In the genomic region with DNA sequence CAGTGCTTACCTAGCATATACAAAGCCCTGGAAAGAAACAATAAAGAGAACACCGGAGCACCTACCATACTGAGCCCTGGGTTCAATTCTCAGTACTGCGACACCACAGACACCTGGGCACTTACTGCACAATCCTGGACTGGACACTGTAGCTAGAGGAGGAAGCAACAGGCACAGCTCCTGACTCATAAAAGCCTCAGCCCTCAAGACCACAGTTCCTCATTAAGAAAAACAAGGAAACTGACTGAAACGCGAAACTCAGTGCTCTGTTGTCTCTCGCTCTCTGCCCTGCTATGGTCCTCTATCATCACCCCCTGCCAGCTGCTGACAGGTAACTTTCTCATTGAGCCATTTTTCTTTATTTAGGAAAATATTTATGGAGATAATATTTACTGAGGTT, we compare ENCODE assay signal across 8 mouse cellular contexts. TPM values are rescaled to one million over a fixed set of nuclear protein-coding genes. Genes with fewer than 3 reads are reported as not detected.
DNase-seq lines count a peak whose midpoint lies in the region; ATAC-seq lines count a peak whose summit lies in the region.

A gene (plus strand): TSS at position 242 of the 400 bp plus-strand sequence.

- peaks cover 29% of the 10 kb centered on the region for H3K4me1 ChIP-seq in kidney, embryonic 15.5 days
- H3K4me1 ChIP-seq in forebrain, embryonic 14.5 days (ENCODE audit: control insufficient read depth, insufficient read depth, low read length) = peaks cover 17% of the 10 kb centered on the region

- no peak within 1 kb of the TSS for H3K27ac ChIP-seq in kidney, embryonic 15.5 days
- no peak within 1 kb of the TSS for H3K27ac ChIP-seq in forebrain, embryonic 14.5 days (ENCODE audit: low read depth, low read length)

- WGBS in kidney, embryonic 15.5 days = 59% methylated on average over 5 of the region's 5 CpGs
- WGBS in forebrain, embryonic 14.5 days = 96% methylated on average over 5 of the region's 5 CpGs

- H3K9me3 ChIP-seq in kidney, embryonic 15.5 days (replicated peaks) = no peaks in the 10 kb centered on the region
- H3K9me3 ChIP-seq in forebrain, embryonic 14.5 days (replicated peaks; ENCODE audit: control insufficient read depth, low read length) = no peaks in the 10 kb centered on the region

- H3K27me3 ChIP-seq in kidney, embryonic 15.5 days = no peaks in the 10 kb centered on the region
- H3K27me3 ChIP-seq in forebrain, embryonic 14.5 days (replicated peaks; ENCODE audit: control insufficient read depth, insufficient read depth, low read length) = no peaks in the 10 kb centered on the region

- peaks cover 42% of the 10 kb centered on the region for H3K36me3 ChIP-seq in kidney, embryonic 15.5 days
- H3K36me3 ChIP-seq in forebrain, embryonic 14.5 days (ENCODE audit: control insufficient read depth, insufficient read depth, low read length) = peaks cover 41% of the 10 kb centered on the region

- ATAC-seq in kidney, embryonic 15.5 days (replicated peaks; ENCODE audit: low FRiP score) = no peak
- no peak for ATAC-seq in forebrain, embryonic 14.5 days
- ATAC-seq in megakaryocyte progenitor cell, adult 5-6 weeks (replicated peaks; ENCODE audit: poor library complexity) = 0 out of 2 replicates have a peak, but pooled peaks have one; percentile 12

- no peak for DNase-seq in kidney, adult 11 months
- no peak for DNase-seq in adrenal gland, adult 8-10 months
- no peak for DNase-seq in forebrain, embryonic 14.5 days (ENCODE audit: low spot score)
- DNase-seq in cerebellum, adult 9-10 months = no peak
- DNase-seq in right cerebral cortex, postnatal 25 days = no peak
- no peak for DNase-seq in kidney, postnatal 14 days

- H3K9ac ChIP-seq in kidney, embryonic 15.5 days = no peak within 1 kb of the TSS
- no peak within 1 kb of the TSS; the same call in 1 of the 2 replicates for H3K9ac ChIP-seq in forebrain, embryonic 14.5 days (ENCODE audit: low read length)

- no peak within 1 kb of the TSS for H3K4me2 ChIP-seq in kidney, embryonic 15.5 days
- no peak within 1 kb of the TSS; the same call in 1 of the 2 replicates for H3K4me2 ChIP-seq in forebrain, embryonic 14.5 days (ENCODE audit: low read length)

- H3K4me3 ChIP-seq in kidney, embryonic 15.5 days (replicated peaks) = no peak within 1 kb of the TSS
- H3K4me3 ChIP-seq in forebrain, embryonic 14.5 days (ENCODE audit: low read depth, low read length) = no peak within 1 kb of the TSS

RNA-seq across cellular contexts. Expression of the gene that starts here (rescaled TPM):
- 15.9 and 16.5 TPM in 2 replicates for polyA plus RNA-seq in kidney, embryonic 15.5 days (2015; fragmentation: Nextera tagmentation; extraction: Ambion mirVana)
- 10 to 100 TPM; 17.7 to 25.8 (median 22.2) TPM for total RNA-seq in adrenal gland, adult 8-10 months (2022)
- 12.1 and 13.9 TPM in 2 replicates for polyA plus RNA-seq in forebrain, embryonic 14.5 days (2014; fragmentation: Nextera tagmentation; extraction: Ambion mirVana)
- 36.1 and 38.1 TPM in 2 replicates for total RNA-seq in megakaryocyte progenitor cell, adult 5-6 weeks (2015)
- 22.5 and 27.9 TPM in 2 replicates for total RNA-seq in megakaryocyte progenitor cell, adult 5-6 weeks (2017)
